Mouse (Mus musculus) monocyte, adult 2 months (primary cell): Measurements from ENCODE around the gene Sugp1.
"Not testable (repeated sequence)": the region's sequence is repeated elsewhere in the genome, so short reads cannot be mapped to it uniquely, and the experiment has no call there.

Experiments used
- DNase-seq, 2 experiments: peaks; one replicate each; pipeline ENCODE4 v3.0.0; 2022; ENCODE audit warnings: low spot score in 2 of 2, low read depth in 1 of 2

Sugp1 gene

DNA sequence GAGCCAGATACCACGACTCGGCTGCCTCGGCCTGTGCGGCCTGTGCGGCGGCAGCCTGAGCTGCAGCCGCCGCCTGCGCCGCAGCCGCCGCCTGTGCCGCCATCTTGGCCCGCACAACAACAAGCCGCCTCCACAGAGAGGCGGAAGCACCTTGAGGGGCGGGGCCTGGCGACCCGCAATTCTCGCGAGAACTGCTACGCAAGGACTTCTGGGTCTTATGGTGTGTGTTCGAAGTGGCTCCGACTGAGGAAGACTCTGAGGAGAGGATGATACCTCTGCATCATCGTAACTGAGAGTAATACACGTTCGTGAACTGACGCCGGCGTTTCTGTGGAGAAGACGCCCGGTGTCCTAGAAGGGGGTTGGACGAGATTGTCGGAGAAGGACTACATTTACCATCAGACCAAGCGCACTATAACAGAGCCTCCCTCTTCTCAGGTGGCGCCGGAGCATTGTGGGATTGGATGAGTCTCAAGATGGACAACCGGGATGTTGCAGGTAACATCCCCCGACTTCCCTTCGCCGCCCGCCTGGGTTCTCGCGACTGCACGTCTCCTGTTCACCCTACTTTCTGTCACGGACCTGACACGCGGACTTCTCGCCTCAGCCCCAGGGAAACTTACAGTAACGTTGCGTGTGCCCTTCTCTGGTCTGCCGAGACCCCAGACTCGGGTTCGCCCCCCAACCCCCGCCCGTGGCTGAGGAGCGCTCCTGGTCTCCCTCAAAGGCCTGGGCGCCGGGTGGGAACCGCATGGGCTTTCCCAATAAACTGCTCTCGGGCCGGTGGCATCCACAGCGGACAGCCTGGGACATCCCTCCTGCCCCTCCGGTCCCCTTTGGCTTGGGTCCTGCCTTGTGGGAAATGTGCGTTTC is at the start of gene Sugp1, which contains the start of gene Mau2:
Gene Sugp1, plus strand, starts transcription at position 231 of the 873 bp plus-strand sequence.
Gene Mau2, minus strand, starts transcription at position 152 of the 873 bp plus-strand sequence.
- peak; percentile 87 to 96 for DNase-seq

DNA sequence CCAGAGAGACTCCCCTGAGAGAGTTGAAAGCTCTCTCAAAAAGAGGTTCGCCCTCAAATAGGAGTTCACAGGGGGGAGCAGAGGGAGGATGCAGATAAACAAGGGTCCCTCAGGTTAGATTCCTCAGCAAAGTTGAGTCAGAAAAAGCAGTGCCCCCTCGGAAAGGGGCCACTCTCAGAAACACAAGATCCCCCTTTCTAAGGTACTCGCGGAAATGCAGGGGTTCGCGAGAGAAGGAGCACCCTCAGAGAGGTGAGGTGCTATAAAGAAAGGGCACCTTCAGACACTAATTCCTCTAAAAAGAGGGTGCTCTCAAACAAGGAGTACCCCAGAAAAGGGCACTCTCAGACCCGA is 47.2 kb upstream of the Sugp1 start:
- no peak for DNase-seq

DNA sequence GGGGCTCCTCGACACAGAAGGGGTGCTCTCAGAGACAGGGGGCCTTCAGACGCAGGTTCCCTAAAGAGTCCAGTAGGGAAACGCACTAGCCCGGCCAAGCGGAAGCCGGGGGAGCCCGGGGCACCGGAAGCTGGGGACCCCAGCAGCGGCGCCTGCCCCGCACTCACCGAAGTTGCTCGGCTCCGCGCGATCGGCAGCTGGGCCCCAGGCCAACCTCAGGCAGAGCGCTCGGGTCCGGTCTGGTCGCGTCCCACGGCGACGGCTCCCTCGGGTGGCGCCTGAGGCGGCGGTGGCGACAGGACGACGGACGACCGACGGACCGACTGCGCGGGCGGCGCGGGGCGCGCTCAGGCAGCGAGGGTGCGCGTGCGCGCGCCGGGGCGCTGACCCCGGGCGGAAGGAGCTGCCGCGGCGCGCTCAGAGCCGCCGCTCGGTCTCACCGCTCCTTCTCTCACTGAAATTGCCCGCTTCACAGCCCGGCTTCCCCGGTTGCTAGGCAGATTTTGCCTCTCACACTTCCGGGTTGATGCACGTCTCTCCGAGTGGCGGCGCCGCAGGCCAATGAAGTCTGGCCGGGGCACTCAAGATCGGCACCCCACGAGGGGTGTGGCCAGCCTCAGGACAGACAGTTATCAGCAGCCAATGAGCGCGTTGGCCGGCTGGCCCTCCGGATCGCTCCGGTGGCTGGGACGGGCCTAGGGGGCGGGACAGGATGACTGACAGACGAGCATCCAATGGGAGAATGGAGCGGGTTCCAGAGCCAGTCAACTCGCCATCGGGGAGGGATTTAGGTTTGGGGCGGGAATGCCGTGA is 46.6 kb upstream of the Sugp1 start, which contains the start of gene Gatad2a:
Gene Gatad2a, minus strand, starts transcription at position 609 of the 813 bp plus-strand sequence.
- DNase-seq = peak; percentile 100

DNA sequence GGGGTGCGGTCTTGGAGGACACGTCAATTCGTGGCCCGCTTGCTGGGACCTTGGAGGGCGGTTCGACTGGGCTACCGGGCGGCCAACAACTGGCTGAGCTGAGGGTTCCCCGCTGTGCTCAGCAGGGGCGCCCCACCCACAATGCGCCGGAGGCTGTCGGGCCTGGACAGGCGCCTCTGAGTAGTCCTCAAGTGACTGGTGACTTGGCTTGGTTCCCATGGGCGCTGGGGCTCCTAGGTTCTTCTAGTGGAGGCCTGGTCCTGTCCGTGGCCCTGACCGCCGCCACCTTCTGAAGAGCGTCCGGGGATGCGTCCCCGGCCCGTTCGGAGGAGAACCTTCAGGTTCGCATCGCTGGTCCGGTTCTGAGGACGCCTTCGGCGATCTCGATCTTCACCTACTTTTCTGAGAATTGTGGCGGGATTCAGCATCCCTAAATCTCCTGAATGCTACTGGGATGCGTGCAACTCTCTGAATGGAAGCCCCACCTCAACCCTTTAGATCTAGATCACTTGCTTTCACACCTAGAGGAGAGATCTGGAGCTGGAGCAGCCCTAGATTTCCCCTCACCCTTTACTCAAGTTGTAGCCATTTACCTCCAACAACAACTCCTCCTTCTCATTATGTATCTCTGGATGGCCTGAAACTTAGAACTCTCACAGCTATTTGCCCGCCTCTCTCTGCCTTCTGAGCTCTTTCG is 45.9 kb upstream of the Sugp1 start:
- DNase-seq = no peak

DNA sequence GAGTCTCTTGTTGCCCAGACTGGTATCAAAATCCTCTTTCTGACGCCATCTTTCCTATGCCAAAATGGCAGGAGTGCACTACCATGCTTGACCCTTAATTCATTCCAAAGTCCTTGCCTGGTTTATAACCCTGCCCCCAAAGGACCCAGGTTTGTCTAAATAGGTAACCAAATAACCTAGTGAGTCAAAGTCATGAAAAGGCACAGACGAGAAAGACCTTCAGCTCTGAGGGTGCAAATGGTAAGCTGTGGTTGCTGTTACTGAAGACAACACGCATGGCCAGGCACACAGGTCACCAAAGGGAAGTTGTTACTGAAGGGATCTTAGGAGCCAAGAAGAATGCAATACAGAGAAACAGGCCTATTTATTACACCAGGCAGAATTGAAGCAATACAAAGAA is 43.9 kb upstream of the Sugp1 start:
- no peak for DNase-seq

DNA sequence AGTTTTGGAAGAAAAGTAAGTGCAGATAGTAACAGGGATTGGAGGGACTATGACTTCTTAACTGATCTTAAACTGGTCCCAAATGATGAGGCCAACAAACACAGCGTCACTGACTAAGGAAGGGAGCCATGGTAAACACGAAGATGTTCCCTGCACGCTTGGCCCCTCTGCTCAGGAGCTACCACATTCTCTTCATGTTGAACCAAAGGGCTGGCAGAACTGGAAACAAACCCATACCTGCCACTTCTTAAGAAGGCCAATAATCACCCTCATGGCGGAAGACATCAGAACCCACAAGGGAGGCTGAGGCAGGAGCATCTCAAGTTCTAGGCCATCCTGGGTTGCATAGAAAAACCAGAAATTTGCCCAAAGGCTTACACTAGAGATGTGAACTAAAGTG is 43.4 kb upstream of the Sugp1 start:
- DNase-seq = no peak

DNA sequence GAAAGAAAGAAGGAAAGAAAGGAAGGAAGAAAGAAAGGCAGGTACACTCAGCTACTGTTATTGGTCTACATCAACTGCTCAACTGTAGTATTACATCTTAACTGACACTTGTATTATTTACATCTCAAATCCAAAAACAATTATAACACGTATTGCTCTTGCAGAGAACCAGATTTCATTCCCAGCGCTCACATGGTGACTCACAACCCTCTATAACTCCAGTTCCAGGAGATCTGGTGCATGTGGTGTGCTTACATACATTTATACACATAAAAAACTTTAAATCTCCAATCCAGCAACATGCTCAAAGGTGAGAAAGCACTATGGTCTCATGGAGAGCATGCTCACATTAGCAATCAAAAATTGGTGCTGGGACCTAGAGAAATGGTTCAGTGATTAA is 42.4 kb upstream of the Sugp1 start:
- DNase-seq = no peak

DNA sequence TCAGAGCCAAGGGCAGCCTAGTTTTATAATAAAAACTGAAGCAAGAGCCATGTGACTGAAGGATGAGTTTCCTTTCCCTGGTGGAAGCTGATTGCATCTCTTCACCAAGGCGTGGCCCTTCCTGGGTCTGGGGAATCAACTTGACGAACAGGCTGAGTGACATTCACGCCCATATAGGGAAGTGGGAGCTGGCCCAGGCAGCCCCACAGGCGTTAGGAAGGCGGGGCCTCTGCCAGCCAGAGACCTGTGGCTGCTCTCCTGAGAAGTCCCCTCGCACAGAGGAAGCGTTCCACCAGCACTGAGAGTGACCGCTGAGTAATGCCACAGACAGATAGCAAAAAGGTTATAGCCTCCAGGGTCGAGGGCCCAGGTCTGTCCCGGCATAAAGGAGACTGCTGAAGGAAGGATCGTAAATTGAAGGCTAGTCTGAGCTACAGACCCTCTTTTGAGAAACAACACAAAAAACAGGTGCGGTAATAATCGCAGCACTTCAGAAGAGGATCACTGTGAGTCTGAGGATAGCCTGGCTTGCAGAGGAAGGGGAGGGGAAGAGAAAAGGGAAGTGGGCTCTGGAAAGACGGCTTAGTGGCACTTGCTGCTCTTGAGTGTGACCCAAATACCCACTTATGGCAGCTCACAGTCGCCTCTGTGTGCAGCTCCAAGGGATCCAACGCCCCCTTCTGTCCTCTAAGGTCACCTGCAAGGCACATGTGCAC is 41.3 kb upstream of the Sugp1 start:
- peak; percentile 78 to 84 for DNase-seq

DNA sequence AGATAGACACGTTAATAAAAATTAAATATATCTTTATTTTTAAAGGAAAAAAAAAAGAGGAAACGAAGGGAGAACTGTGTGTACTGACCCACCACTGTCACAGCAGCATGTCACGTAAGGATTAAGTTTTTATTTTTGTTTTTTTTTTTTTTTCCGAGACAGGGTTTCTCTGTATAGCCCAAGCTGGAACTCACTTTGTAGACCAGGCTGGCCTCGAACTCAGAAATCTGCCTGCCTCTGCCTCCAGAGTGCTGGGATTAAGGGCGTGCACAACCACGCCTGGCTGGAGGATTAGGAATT is 40.8 kb upstream of the Sugp1 start:
- DNase-seq = not testable (repeated sequence)

DNA sequence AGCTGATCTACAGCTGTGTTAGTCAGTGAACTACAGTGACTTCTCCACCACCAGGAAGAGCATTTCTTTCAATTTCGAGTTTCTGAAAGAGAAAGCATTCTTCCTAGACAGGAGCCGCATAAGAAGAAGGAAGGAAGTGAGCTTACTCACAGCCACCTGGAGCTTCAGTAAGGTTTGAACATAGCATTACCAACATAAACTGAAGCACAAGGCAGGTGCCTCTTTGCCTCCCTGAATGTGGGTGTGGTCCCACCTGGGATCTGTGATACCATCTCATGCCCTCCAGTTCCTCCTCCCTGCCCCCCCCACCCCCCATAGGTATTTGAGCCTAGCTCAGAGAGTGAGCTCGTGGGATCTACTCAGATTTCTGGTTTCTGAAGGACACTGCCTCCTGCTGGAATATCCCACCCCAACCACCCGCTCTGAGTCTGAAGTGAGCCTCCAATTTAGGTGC is 39.4 kb upstream of the Sugp1 start:
- DNase-seq = no peak

DNA sequence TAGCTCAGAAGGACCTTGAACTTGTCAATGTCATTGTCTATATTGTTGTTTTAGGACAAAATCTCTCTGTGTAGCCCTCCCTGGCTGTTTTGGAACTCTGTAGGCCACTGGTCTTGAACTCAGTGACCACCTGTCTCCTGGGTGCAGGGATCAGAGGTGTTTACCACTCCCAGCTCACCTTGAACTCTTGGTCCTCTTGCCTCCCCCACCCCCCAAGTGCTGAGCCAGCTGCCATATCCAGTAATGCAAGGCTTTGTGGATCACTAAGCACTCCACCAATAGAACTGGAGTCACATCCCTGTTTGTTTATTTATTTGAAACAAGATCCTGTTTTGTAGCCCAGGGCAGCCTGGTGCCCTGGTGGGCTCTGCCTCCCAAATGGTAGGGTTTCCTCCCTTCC is 38.3 kb upstream of the Sugp1 start:
- DNase-seq = no peak

DNA sequence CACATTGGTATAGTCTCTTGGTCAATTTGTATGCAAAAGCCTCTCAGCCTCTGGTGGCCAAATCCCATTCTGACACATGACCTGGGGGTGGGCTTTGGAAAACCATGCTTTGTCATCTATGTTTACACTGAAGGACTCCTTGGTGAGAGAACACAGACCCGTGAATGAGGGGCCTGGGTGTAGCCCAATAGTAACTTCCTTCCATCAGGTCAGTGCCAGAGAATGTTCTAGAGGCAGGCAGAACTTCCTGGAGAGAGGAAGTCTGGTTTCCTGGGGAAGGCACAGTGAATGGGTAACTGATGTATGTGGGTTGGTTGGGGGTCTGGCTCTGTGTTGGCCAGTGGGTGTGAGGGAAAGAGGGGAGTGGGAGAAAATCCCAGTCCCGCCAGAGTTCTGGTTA is 37.4 kb upstream of the Sugp1 start:
- no peak for DNase-seq

DNA sequence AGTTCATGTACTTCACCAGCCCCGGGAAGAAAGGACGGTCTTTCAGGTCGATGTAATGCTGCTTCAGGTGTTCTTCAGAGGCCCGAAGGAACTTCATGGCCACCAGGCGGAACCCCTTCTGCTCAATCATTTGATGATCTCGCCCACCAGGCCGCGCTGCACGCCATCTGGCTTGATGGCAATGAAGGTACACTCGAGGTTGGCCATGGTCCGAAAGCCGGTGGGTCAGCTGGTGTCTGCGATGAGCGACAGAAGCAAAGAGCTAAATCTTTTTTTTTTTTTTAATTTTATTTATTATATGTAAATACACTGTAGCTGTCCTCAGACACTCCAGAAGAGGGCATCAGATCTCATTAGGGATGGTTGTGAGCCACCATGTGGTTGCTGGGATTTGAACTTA is 31.8 kb upstream of the Sugp1 start:
- not testable (repeated sequence) for DNase-seq

DNA sequence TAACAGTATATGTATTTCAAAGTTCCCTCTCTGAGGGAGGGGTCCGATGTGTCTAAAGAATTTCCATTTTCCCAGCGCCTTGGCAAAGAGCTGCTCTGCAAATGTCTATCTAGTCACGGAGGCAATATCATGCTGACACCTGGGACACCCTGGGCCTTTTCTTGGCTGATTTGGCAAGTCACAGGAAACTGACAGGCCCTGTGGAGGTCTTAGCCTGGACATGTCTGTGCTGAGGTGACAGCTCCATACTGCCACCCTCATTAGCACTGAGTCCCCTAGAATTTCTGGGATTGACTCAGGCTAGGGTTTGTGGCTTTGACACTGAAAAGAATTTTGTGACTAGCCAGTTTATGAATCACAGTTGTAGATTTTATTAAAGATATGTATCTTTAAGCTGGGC is 30.3 kb upstream of the Sugp1 start:
- no peak for DNase-seq

DNA sequence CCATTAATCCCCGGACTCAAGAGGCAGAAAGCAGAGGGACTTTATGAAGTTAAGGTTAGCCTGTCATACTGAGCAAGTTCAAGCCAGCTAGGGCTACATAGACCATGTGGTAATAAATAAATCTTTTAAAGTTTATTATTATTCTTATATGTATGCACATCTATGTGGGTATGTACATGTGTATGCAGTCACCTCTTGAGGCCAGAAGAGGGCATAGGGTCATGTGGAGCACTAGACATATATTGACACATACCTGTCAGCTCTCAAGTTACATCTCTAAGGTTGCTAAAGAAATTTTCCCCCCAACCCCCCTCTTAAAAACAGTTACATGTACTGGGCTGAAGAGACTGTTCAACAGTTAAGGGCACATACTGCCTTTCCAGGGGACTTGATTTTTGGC is 29.9 kb upstream of the Sugp1 start:
- DNase-seq = no peak

DNA sequence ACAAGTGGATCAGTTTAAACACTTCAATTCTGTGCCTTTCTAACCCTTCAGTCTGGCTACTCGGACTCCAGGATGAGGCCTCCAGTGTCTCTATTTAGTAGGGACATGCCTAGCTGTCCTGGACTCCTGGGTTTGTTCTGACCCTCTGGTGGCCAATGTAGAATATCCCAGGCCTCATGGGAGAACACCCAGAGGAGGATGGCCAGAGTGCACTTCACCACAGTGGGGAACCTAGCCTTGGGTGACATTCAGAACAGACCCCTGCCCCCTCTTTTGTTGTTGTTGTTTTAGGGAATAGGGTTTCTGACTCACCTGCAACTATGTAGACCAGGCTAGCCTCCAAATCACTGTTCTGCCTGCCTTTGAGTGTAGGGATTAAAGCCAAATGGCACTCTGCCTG is 27.6 kb upstream of the Sugp1 start:
- no peak for DNase-seq

DNA sequence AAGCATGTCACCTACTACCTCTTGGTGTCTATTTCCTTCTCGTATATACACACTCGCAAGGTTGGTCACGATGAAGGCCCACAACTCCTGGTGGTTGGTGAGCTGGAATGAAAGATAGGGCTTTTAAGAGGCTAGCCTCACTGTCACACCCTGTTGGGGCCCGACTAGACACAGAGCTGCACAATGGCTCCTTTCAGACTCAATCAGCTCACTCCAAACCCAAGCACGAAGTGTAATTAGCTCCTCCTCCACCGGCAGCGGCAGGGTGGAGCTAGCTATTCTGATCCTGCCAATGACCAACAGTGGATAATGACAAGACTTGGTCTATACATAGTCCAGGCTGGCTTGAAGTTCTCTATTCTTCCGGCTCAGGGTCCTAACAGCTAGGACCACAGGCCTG is 19.0 kb upstream of the Sugp1 start:
- no peak for DNase-seq

DNA sequence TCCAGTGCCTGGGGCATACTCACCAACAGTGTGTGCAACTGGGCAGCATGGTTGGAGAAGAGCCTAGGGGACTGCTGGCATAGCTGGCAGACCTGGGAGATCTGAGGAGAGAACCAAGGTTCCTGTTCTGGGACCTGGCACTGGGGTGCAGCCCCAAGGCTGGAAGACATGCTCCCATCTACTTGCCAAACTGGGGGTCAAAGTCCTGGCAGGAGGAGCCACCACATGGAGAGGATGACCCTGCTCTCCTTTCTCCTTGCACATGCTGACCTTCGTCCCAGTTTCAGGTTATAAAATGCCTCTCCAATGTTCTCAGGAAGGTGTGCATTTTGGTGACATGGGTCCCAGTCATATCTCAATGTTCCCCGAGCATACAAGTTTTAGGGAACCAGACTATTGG is 16.5 kb upstream of the Sugp1 start:
- no peak for DNase-seq

DNA sequence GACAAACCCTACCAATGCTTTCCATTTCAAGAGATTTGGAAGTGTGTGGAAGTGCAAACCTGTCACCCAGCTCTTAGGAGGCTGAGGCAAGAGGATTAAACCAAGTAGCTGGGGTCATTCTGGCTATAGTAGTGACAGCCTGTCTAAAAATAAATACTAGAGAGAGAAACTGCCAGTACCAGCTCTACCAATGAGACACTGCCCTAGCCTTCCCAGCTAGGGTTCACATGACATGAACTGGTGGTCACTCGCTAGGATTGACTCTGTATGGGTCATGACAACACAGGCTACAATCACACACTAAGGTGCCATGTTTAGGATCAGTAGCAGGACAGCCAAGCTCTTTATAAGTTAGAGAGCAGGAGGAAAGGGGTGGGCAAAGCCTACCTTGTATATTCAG is 12.4 kb upstream of the Sugp1 start:
- DNase-seq = no peak

DNA sequence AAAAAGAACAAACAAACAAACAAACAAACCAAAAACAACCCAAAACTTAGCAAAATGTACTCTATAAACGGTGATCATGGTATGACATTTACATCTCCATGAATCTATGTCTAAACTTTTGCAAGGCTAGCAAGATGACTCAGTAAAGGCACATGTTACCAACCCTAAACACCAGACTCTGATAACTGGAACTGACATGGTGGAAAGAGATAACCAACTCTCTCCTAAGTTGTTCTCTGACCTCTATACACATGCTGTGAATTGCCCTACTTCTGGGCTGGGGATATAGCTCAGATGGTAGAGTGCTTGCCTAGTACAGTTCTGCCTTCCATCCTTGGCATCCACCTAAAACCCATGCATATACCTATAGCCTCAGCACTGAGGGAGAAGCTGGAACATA is 4.6 kb upstream of the Sugp1 start:
- DNase-seq = no peak

DNA sequence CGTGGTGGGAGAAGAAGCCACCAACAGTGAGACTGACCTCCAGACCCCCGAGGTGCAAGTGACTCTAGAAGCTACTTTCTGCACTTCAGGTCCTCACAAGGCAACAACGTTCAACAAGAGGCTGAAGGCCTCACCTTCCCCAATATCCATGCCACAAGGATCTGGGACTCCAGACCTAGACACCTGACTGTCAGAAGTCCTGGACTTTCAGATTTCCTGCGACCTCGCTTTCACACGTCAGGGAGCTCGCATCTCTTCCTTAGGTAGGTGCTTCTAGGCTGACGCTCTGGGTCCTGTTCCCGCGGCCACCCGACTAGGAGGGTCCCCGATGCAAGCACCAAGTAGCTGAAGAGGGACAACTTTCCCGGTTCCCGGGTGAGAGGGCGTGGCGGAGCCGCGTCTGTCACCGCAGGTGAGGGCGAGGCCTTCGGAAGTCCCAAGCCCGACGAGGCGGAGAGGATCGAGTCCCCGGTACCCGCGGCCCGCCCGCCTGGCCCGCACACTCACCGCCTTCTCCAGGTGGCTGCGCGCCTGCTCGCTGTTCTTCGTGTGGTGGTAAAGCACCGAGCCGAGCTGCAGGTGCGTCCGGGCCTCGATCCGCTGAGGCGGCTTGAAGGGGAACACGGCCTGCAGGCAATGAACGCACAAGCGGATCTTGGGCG is 597 bp upstream of the Sugp1 start:
- peak in 1 of 2 experiments; percentile 6 for DNase-seq
